Mouse (Mus musculus) central nervous system, embryonic 14 days (tissue): ENCODE measurements around the gene Zscan4-ps2. TPM values are rescaled to one million over a fixed set of nuclear protein-coding genes. Genes with fewer than 3 reads are reported as not detected.

Source experiments
- polyA plus RNA-seq: library from polyadenylated mRNA; depleted of rRNA; stranded (reverse); fragments of >200 nt; gene quantifications from 2 replicates; pipeline ENCODE4 v1.2.3, GENCODE M21; 2012; rRNA removed

The Zscan4-ps2 gene
- polyA plus RNA-seq = not detected in 2 replicates

GRCm38 (mm10) chr7:11514010-11514409, at the start of gene Zscan4-ps2:
TSS of gene Zscan4-ps2 (plus strand) at chr7:11514310.

Other genes starting within 250 kb of the Zscan4-ps2 start
- not detected in 2 replicates for gene Zscan4e, start 203.6 kb upstream of the Zscan4-ps2 start, polyA plus RNA-seq
- gene Zscan4f, start 116.4 kb upstream of the Zscan4-ps2 start, polyA plus RNA-seq = not detected in 2 replicates
- not detected in 2 replicates for gene Zscan4-ps3, start 95.0 kb downstream of the Zscan4-ps2 start, polyA plus RNA-seq
- not detected in 2 replicates for gene Vmn1r72, start 165.8 kb downstream of the Zscan4-ps2 start, polyA plus RNA-seq
- gene Vmn1r73, start 216.0 kb downstream of the Zscan4-ps2 start, polyA plus RNA-seq = not detected in 2 replicates